Mouse (Mus musculus): Measurements from ENCODE around the gene Ltbp2. TPM values are rescaled to one million over a fixed set of nuclear protein-coding genes. Genes with fewer than 3 reads are reported as not detected.

The Ltbp2 gene
- polyA plus RNA-seq, 1 experiment from 2014 or later = 0.04 TPM

GRCm38 (mm10) chr12:84759063-84759462 is 117.3 kb downstream of the Ltbp2 start:
- no peak overlapping the region for H3K9ac ChIP-seq (replicated peaks; ENCODE audit: low read length)
- WGBS = 76% methylated on average over 2 of the region's 2 CpGs
- ATAC-seq (replicated peaks; ENCODE audit: insufficient number of reproducible peaks, low FRiP score, low TSS enrichment, low read depth) (no peak), DNase-seq (ENCODE audit: low spot score) (peak; percentile 60)
- H3K27ac ChIP-seq (replicated peaks; ENCODE audit: low read depth, low read length) = no peak overlapping the region
- H3K4me2 ChIP-seq (ENCODE audit: low read depth, low read length) = no peak overlapping the region
- H3K4me3 ChIP-seq (ENCODE audit: low read depth, low read length) = no peak overlapping the region
- no peaks in the 10 kb centered on the region for H3K4me1 ChIP-seq (ENCODE audit: control insufficient read depth, insufficient read depth, low read length)
- no peaks in the 10 kb centered on the region for H3K9me3 ChIP-seq (replicated peaks; ENCODE audit: control insufficient read depth, low read length)
- H3K36me3 ChIP-seq (replicated peaks; ENCODE audit: control insufficient read depth, insufficient read depth, low read depth, low read length) = peaks cover 2% of the 10 kb centered on the region; the same call in 1 of the 2 replicates
- no peaks in the 10 kb centered on the region for H3K27me3 ChIP-seq (ENCODE audit: control insufficient read depth, insufficient read depth, low read length)

GRCm38 (mm10) chr12:84756016-84756415 is 120.3 kb downstream of the Ltbp2 start:
- ATAC-seq (replicated peaks; ENCODE audit: insufficient number of reproducible peaks, low FRiP score, low TSS enrichment, low read depth) (no peak), DNase-seq (ENCODE audit: low spot score) (no peak)
- H3K4me3 ChIP-seq (ENCODE audit: low read depth, low read length) = no peak overlapping the region
- H3K27ac ChIP-seq (replicated peaks; ENCODE audit: low read depth, low read length) = no peak overlapping the region
- WGBS = 93% methylated on average over 10 of the region's 10 CpGs
- peaks cover 2% of the 10 kb centered on the region; the same call in 1 of the 2 replicates for H3K36me3 ChIP-seq (replicated peaks; ENCODE audit: control insufficient read depth, insufficient read depth, low read depth, low read length)
- no peak overlapping the region for H3K9ac ChIP-seq (replicated peaks; ENCODE audit: low read length)
- H3K27me3 ChIP-seq (ENCODE audit: control insufficient read depth, insufficient read depth, low read length) = no peaks in the 10 kb centered on the region
- H3K4me2 ChIP-seq (ENCODE audit: low read depth, low read length) = no peak overlapping the region
- H3K4me1 ChIP-seq (ENCODE audit: control insufficient read depth, insufficient read depth, low read length) = no peaks in the 10 kb centered on the region
- H3K9me3 ChIP-seq (replicated peaks; ENCODE audit: control insufficient read depth, low read length) = no peaks in the 10 kb centered on the region

GRCm38 (mm10) chr12:84755008-84755695 is 121.2 kb downstream of the Ltbp2 start:
- no peaks in the 10 kb centered on the region for H3K4me1 ChIP-seq (ENCODE audit: control insufficient read depth, insufficient read depth, low read length)
- peaks cover 2% of the 10 kb centered on the region; the same call in 1 of the 2 replicates for H3K36me3 ChIP-seq (replicated peaks; ENCODE audit: control insufficient read depth, insufficient read depth, low read depth, low read length)
- DNase-seq (ENCODE audit: low spot score) (peak; percentile 80), ATAC-seq (replicated peaks; ENCODE audit: insufficient number of reproducible peaks, low FRiP score, low TSS enrichment, low read depth) (no peak)
- no peaks in the 10 kb centered on the region for H3K27me3 ChIP-seq (ENCODE audit: control insufficient read depth, insufficient read depth, low read length)
- H3K4me3 ChIP-seq (ENCODE audit: low read depth, low read length) = no peak overlapping the region
- no peak overlapping the region for H3K4me2 ChIP-seq (ENCODE audit: low read depth, low read length)
- H3K9me3 ChIP-seq (replicated peaks; ENCODE audit: control insufficient read depth, low read length) = no peaks in the 10 kb centered on the region
- H3K27ac ChIP-seq (replicated peaks; ENCODE audit: low read depth, low read length) = no peak overlapping the region
- WGBS = 62% methylated on average over 16 of the region's 16 CpGs
- no peak overlapping the region for H3K9ac ChIP-seq (replicated peaks; ENCODE audit: low read length)

GRCm38 (mm10) chr12:84752131-84752977 is 124.0 kb downstream of the Ltbp2 start:
- Histone ChIP-seq H3K9me3 (replicated peaks; ENCODE audit: control insufficient read depth, low read length) (no peaks in the 10 kb centered on the region), H3K4me2 (ENCODE audit: low read depth, low read length) (no peak overlapping the region), H3K36me3 (replicated peaks; ENCODE audit: control insufficient read depth, insufficient read depth, low read depth, low read length) (peaks cover 2% of the 10 kb centered on the region; the same call in 1 of the 2 replicates), H3K27me3 (ENCODE audit: control insufficient read depth, insufficient read depth, low read length) (no peaks in the 10 kb centered on the region), H3K27ac (replicated peaks; ENCODE audit: low read depth, low read length) (no peak overlapping the region), H3K4me1 (ENCODE audit: control insufficient read depth, insufficient read depth, low read length) (no peaks in the 10 kb centered on the region), H3K9ac (replicated peaks; ENCODE audit: low read length) (no peak overlapping the region; the same call in 1 of the 2 replicates), H3K4me3 (ENCODE audit: low read depth, low read length) (no peak overlapping the region)
- WGBS = 49% methylated on average over 14 of the region's 14 CpGs
- DNase-seq (ENCODE audit: low spot score) (peak; percentile 20), ATAC-seq (replicated peaks; ENCODE audit: insufficient number of reproducible peaks, low FRiP score, low TSS enrichment, low read depth) (no peak)

- DNase-seq (ENCODE audit: low spot score) (no peak), ATAC-seq (replicated peaks; ENCODE audit: insufficient number of reproducible peaks, low FRiP score, low TSS enrichment, low read depth) (no peak)
- Histone ChIP-seq H3K4me3 (ENCODE audit: low read depth, low read length) (no peak overlapping the region), H3K27ac (replicated peaks; ENCODE audit: low read depth, low read length) (no peak overlapping the region), H3K27me3 (ENCODE audit: control insufficient read depth, insufficient read depth, low read length) (no peaks in the 10 kb centered on the region), H3K36me3 (replicated peaks; ENCODE audit: control insufficient read depth, insufficient read depth, low read depth, low read length) (no peaks in the 10 kb centered on the region), H3K9me3 (replicated peaks; ENCODE audit: control insufficient read depth, low read length) (no peaks in the 10 kb centered on the region), H3K4me2 (ENCODE audit: low read depth, low read length) (no peak overlapping the region), H3K9ac (replicated peaks; ENCODE audit: low read length) (no peak overlapping the region), H3K4me1 (ENCODE audit: control insufficient read depth, insufficient read depth, low read length) (no peaks in the 10 kb centered on the region)
- 78% methylated on average over 14 of the region's 14 CpGs for WGBS
Observed at GRCm38 (mm10) chr12:84750661-84751060, 125.7 kb downstream of the Ltbp2 start.

GRCm38 (mm10) chr12:84748134-84748533 is 128.2 kb downstream of the Ltbp2 start:
- 78% methylated on average over 3 of the region's 3 CpGs for WGBS

GRCm38 (mm10) chr12:84745700-84746099 is 130.6 kb downstream of the Ltbp2 start:
- DNase-seq (ENCODE audit: low spot score) (no peak), ATAC-seq (replicated peaks; ENCODE audit: insufficient number of reproducible peaks, low FRiP score, low TSS enrichment, low read depth) (no peak)
- no peak overlapping the region for H3K9ac ChIP-seq (replicated peaks; ENCODE audit: low read length)

More at GRCm38 (mm10) chr12:84748134-84748533, 128.2 kb downstream of the Ltbp2 start:
- Histone ChIP-seq H3K4me3 (ENCODE audit: low read depth, low read length) (no peak overlapping the region), H3K27me3 (ENCODE audit: control insufficient read depth, insufficient read depth, low read length) (no peaks in the 10 kb centered on the region), H3K4me2 (ENCODE audit: low read depth, low read length) (no peak overlapping the region), H3K36me3 (replicated peaks; ENCODE audit: control insufficient read depth, insufficient read depth, low read depth, low read length) (no peaks in the 10 kb centered on the region), H3K9me3 (replicated peaks; ENCODE audit: control insufficient read depth, low read length) (no peaks in the 10 kb centered on the region), H3K9ac (replicated peaks; ENCODE audit: low read length) (no peak overlapping the region), H3K4me1 (ENCODE audit: control insufficient read depth, insufficient read depth, low read length) (no peaks in the 10 kb centered on the region), H3K27ac (replicated peaks; ENCODE audit: low read depth, low read length) (no peak overlapping the region)
- ATAC-seq (replicated peaks; ENCODE audit: insufficient number of reproducible peaks, low FRiP score, low TSS enrichment, low read depth) (no peak), DNase-seq (ENCODE audit: low spot score) (no peak)

GRCm38 (mm10) chr12:84743496-84743895 is 132.8 kb downstream of the Ltbp2 start:
- no peak overlapping the region for H3K9ac ChIP-seq (replicated peaks; ENCODE audit: low read length)
- no peaks in the 10 kb centered on the region for H3K27me3 ChIP-seq (ENCODE audit: control insufficient read depth, insufficient read depth, low read length)
- DNase-seq (ENCODE audit: low spot score) = no peak
- WGBS = 91% methylated on average over 10 of the region's 10 CpGs
- no peak overlapping the region for H3K4me2 ChIP-seq (ENCODE audit: low read depth, low read length)
- no peak overlapping the region for H3K4me3 ChIP-seq (ENCODE audit: low read depth, low read length)
- no peaks in the 10 kb centered on the region for H3K36me3 ChIP-seq (replicated peaks; ENCODE audit: control insufficient read depth, insufficient read depth, low read depth, low read length)
- no peaks in the 10 kb centered on the region for H3K4me1 ChIP-seq (ENCODE audit: control insufficient read depth, insufficient read depth, low read length)
- H3K9me3 ChIP-seq (replicated peaks; ENCODE audit: control insufficient read depth, low read length) = no peaks in the 10 kb centered on the region
- H3K27ac ChIP-seq (replicated peaks; ENCODE audit: low read depth, low read length) = no peak overlapping the region
- no peak for ATAC-seq (replicated peaks; ENCODE audit: insufficient number of reproducible peaks, low FRiP score, low TSS enrichment, low read depth)

More at GRCm38 (mm10) chr12:84745700-84746099, 130.6 kb downstream of the Ltbp2 start:
- H3K27ac ChIP-seq (replicated peaks; ENCODE audit: low read depth, low read length) = no peak overlapping the region
- no peak overlapping the region for H3K4me2 ChIP-seq (ENCODE audit: low read depth, low read length)
- H3K4me1 ChIP-seq (ENCODE audit: control insufficient read depth, insufficient read depth, low read length) = no peaks in the 10 kb centered on the region
- no peaks in the 10 kb centered on the region for H3K36me3 ChIP-seq (replicated peaks; ENCODE audit: control insufficient read depth, insufficient read depth, low read depth, low read length)
- 54% methylated on average over 4 of the region's 4 CpGs for WGBS
- no peak overlapping the region for H3K4me3 ChIP-seq (ENCODE audit: low read depth, low read length)
- no peaks in the 10 kb centered on the region for H3K27me3 ChIP-seq (ENCODE audit: control insufficient read depth, insufficient read depth, low read length)
- H3K9me3 ChIP-seq (replicated peaks; ENCODE audit: control insufficient read depth, low read length) = no peaks in the 10 kb centered on the region

Data from embryonic facial prominence, embryonic 11.5 days (tissue).